ENCODE assay signal across 34 mouse cellular contexts in the genomic region with DNA sequence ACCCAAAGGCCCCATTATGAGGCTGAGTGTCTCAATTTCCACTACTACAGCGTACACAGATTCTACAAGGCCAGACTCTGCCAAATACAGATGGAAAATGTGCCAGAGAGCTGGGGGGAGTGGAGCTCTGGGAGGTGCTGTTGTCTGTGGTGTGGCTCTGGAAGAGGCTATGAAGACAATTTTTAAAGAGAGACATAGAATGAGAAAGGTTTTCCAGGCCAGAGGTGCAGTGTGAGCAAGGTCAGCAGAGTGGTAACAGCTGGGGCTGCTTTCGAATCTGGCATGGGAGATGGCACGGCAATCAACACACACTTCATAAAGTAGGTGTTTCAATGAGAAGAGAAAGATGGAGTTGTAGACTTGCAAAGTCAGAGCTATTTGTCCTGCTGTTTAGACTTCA. TPM values are rescaled to one million over a fixed set of nuclear protein-coding genes. Genes with fewer than 3 reads are reported as not detected.
DNase-seq lines count a peak whose midpoint lies in the region; ATAC-seq and TF ChIP-seq lines count a peak whose summit lies in the region.
"Had no signal": no experiment of that assay in that cellular context is flagged by ENCODE, and none has a peak within 500 bp of the region (broad histone marks: within the 10 kb centered on the region; RNA-seq: fewer than 3 reads in every experiment).

No protein-coding gene starts in this region.

- no peaks in the 10 kb centered on the region for H3K9me3 ChIP-seq in lung, embryonic 15.5 days
- H3K9me3 ChIP-seq: embryonic facial prominence, embryonic 12.5 days; embryonic facial prominence, embryonic 15.5 days; G1E; hindbrain, embryonic 10.5 days had no signal

- peak; percentile 61 for DNase-seq in heart, adult 11 months
- DNase-seq in heart, postnatal 14 days: no peak
- peak; percentile 63 for DNase-seq in lung, postnatal 10 days
- peak; percentile 57 for DNase-seq in lung, postnatal 36 days
- DNase-seq in layer of hippocampus, postnatal 36 days: no peak
- no peak for DNase-seq in gastrocnemius, adult 2 months
- DNase-seq: adrenal gland, adult 2 months; adrenal gland, postnatal 14 days; cerebellum, adult 11 months; cerebellum, adult 2 months; cerebellum, adult 9-11 months; cerebellum, postnatal 25 days; forebrain, postnatal 0 days; gastrocnemius, postnatal 25 days; heart, postnatal 36 days had no signal

- H3K9ac ChIP-seq in lung, embryonic 15.5 days: no peak overlapping the region
- H3K9ac ChIP-seq: embryonic facial prominence, embryonic 12.5 days; embryonic facial prominence, embryonic 15.5 days; forebrain, postnatal 0 days; hindbrain, embryonic 14.5 days had no signal

- WGBS in lung, embryonic 15.5 days: 42% methylated on average over 3 of the region's 3 CpGs

- no peak overlapping the region for H3K4me2 ChIP-seq in lung, embryonic 15.5 days
- H3K4me2 ChIP-seq: embryonic facial prominence, embryonic 12.5 days; embryonic facial prominence, embryonic 15.5 days; heart, embryonic 11.5 days; hindbrain, embryonic 14.5 days had no signal

- peak; percentile 70; the same call in 1 of the 2 replicates for ATAC-seq in lung, embryonic 15.5 days (ENCODE audit: borderline replicate concordance, extremely low read depth, low FRiP score, low TSS enrichment)
- no peak for ATAC-seq in CD4-positive, CD25-positive, alpha-beta regulatory T cell, adult 4 months
- ATAC-seq: forebrain, embryonic 14.5 days; forebrain, postnatal 0 days; hindbrain, postnatal 0 days; Patski had no signal

- H3K27ac ChIP-seq in lung, embryonic 15.5 days: no peak overlapping the region
- no peak overlapping the region for H3K27ac ChIP-seq in gastrocnemius, adult 2 months
- H3K27ac ChIP-seq: embryonic facial prominence, embryonic 12.5 days; embryonic facial prominence, embryonic 15.5 days; hindbrain, embryonic 10.5 days; hindbrain, embryonic 14.5 days; hindbrain, postnatal 0 days had no signal

- H3K27me3 ChIP-seq in lung, embryonic 15.5 days: no peaks in the 10 kb centered on the region
- H3K27me3 ChIP-seq: embryonic facial prominence, embryonic 12.5 days; embryonic facial prominence, embryonic 15.5 days had no signal

- H3K4me1 ChIP-seq in lung, embryonic 15.5 days: no peaks in the 10 kb centered on the region
- H3K4me1 ChIP-seq: embryonic facial prominence, embryonic 12.5 days; embryonic facial prominence, embryonic 15.5 days; hindbrain, embryonic 10.5 days had no signal

- H3K36me3 ChIP-seq in lung, embryonic 15.5 days: no peaks in the 10 kb centered on the region
- H3K36me3 ChIP-seq: embryonic facial prominence, embryonic 12.5 days; embryonic facial prominence, embryonic 15.5 days; G1E; hindbrain, embryonic 10.5 days had no signal

- no peak for TF ChIP-seq CTCF in gastrocnemius, adult 2 months (IDR thresholded peaks at IDR 0.05)

- no peak overlapping the region for H3K4me3 ChIP-seq in lung, embryonic 15.5 days
- no peak overlapping the region for H3K4me3 ChIP-seq in gastrocnemius, adult 2 months
- H3K4me3 ChIP-seq: embryonic facial prominence, embryonic 12.5 days; embryonic facial prominence, embryonic 15.5 days; hindbrain, embryonic 10.5 days had no signal

- intact Hi-C loops in heart, postnatal 14 days (cut with DNase I): no loop called here
- intact Hi-C loops in gastrocnemius, adult 2 months (cut with DNase I): no loop called here

RNA-seq across cellular contexts. Expression of a gene that starts 9.7 kb away (rescaled TPM):
- total RNA-seq in heart, postnatal 14 days (2021): not detected
- 0.06 TPM in 1 of 2 replicates, not detected in the other for polyA plus RNA-seq in lung, embryonic 15.5 days (2015; fragmentation: Nextera tagmentation; extraction: Ambion mirVana)
- total RNA-seq in layer of hippocampus, postnatal 36 days (2021): under 1 TPM; 0.18 to 0.20 TPM
- total RNA-seq in gastrocnemius, adult 2 months (2021): not detected
- polyA plus RNA-seq in CD4-positive, CD25-positive, alpha-beta regulatory T cell, adult 4 months (2017; shearing (Covaris generic)): under 1 TPM in 1 of 2 experiments, not detected in 1; 0.30 TPM
- total RNA-seq: adrenal gland, adult 2 months; adrenal gland, postnatal 14 days; CH12.LX; common myeloid progenitor, adult 5-6 weeks; forebrain, postnatal 0 days; gastrocnemius, adult 8-10 months; gastrocnemius, postnatal 25 days; heart, adult 8-10 months; heart, postnatal 36 days; hindbrain, postnatal 0 days had no signal
- polyA plus RNA-seq: adrenal gland, adult 2 months; embryonic facial prominence, embryonic 12.5 days; embryonic facial prominence, embryonic 15.5 days; forebrain, embryonic 11.5 days; forebrain, embryonic 14.5 days; forebrain, postnatal 0 days; G1E; gonadal fat pad, adult 2 months; heart, embryonic 11.5 days; heart, embryonic 14.5 days; heart, postnatal 0 days; hindbrain, embryonic 10.5 days; hindbrain, embryonic 14.5 days; hindbrain, postnatal 0 days; Patski had no signal

RNA-seq across cellular contexts. Expression of a gene that starts 21.0 kb away (rescaled TPM):
- total RNA-seq in heart, postnatal 14 days (2021): 10 to 100 TPM; 10.5 to 11.7 TPM
- polyA plus RNA-seq in lung, embryonic 15.5 days (2015; fragmentation: Nextera tagmentation; extraction: Ambion mirVana): 18.6 and 22.3 TPM in 2 replicates
- 10 to 100 TPM; 22.7 to 24.1 TPM for total RNA-seq in layer of hippocampus, postnatal 36 days (2021)
- total RNA-seq in gastrocnemius, adult 2 months (2021): 10 to 100 TPM; 12.4 to 17.1 TPM
- 10 to 100 TPM; 15.3 to 25.7 TPM for polyA plus RNA-seq in CD4-positive, CD25-positive, alpha-beta regulatory T cell, adult 4 months (2017; shearing (Covaris generic))

RNA-seq across cellular contexts. Expression of a gene that starts 21.2 kb away (rescaled TPM):
- 1 to 10 TPM; 8.8 to 9.2 TPM for total RNA-seq in heart, postnatal 14 days (2021)
- 24.7 and 26.1 TPM in 2 replicates for polyA plus RNA-seq in lung, embryonic 15.5 days (2015; fragmentation: Nextera tagmentation; extraction: Ambion mirVana)
- total RNA-seq in layer of hippocampus, postnatal 36 days (2021): 1 to 10 TPM; 7.0 to 7.2 TPM
- 1 to 10 TPM; 3.1 to 4.4 TPM for total RNA-seq in gastrocnemius, adult 2 months (2021)
- polyA plus RNA-seq in CD4-positive, CD25-positive, alpha-beta regulatory T cell, adult 4 months (2017; shearing (Covaris generic)): 10 to 100 TPM in 1 of 2 experiments, 1 to 10 TPM in 1; 6.7 to 12.3 TPM

RNA-seq across cellular contexts. Expression of a gene that starts 33.6 kb away (rescaled TPM):
- not detected for total RNA-seq in heart, postnatal 14 days (2021)
- 0.07 TPM in 1 of 2 replicates, not detected in the other for polyA plus RNA-seq in lung, embryonic 15.5 days (2015; fragmentation: Nextera tagmentation; extraction: Ambion mirVana)
- total RNA-seq in layer of hippocampus, postnatal 36 days (2021): not detected
- under 1 TPM in 1 of 2 experiments, not detected in 1; 0.11 TPM for total RNA-seq in gastrocnemius, adult 2 months (2021)
- not detected for polyA plus RNA-seq in CD4-positive, CD25-positive, alpha-beta regulatory T cell, adult 4 months (2017; shearing (Covaris generic))
- total RNA-seq: adrenal gland, postnatal 14 days; CH12.LX; common myeloid progenitor, adult 5-6 weeks; forebrain, postnatal 0 days; gastrocnemius, postnatal 25 days; heart, adult 8-10 months; heart, postnatal 36 days had no signal
- polyA plus RNA-seq: adrenal gland, adult 2 months; embryonic facial prominence, embryonic 12.5 days; forebrain, embryonic 11.5 days; forebrain, embryonic 14.5 days; G1E; heart, embryonic 11.5 days; heart, embryonic 14.5 days; heart, postnatal 0 days; hindbrain, embryonic 10.5 days had no signal

RNA-seq across cellular contexts. Expression of a gene that starts 51.2 kb away (rescaled TPM):
- total RNA-seq in heart, postnatal 14 days (2021): 10 to 100 TPM; 15.5 to 16.1 TPM
- polyA plus RNA-seq in lung, embryonic 15.5 days (2015; fragmentation: Nextera tagmentation; extraction: Ambion mirVana): 52.6 and 53.3 TPM in 2 replicates
- 10 to 100 TPM; 40.3 to 45.9 TPM for total RNA-seq in layer of hippocampus, postnatal 36 days (2021)
- total RNA-seq in gastrocnemius, adult 2 months (2021): 10 to 100 TPM; 10.3 to 10.9 TPM
- 100 to 1,000 TPM in 1 of 2 experiments, 10 to 100 TPM in 1; 92.2 to 131 TPM for polyA plus RNA-seq in CD4-positive, CD25-positive, alpha-beta regulatory T cell, adult 4 months (2017; shearing (Covaris generic))

Comparison
In these comparisons a context has a peak if more than half of its experiments do, and no peak if none do; other contexts are left out.
1. DNase-seq: peak in heart, adult 11 months (single experiment), lung, postnatal 10 days (single experiment) and lung, postnatal 36 days (single experiment); none in heart, postnatal 14 days (0 of 2), layer of hippocampus, postnatal 36 days (0 of 2) and gastrocnemius, adult 2 months (single experiment).